Mouse (Mus musculus) limb, embryonic 14.5 days (tissue): ENCODE data around the gene Epn2. TPM values are rescaled to one million over a fixed set of nuclear protein-coding genes. Genes with fewer than 3 reads are reported as not detected.

Source experiments
- ATAC-seq: fragments of 200-750 bp; cut with Nextera tagmentation; 2 replicates; pipeline ENCODE4 v1.8.0; 2017; ENCODE audit warnings: low read depth, moderate number of reproducible peaks, moderate TSS enrichment; ENCODE audit not compliant: low FRiP score
- DNase-seq: peaks from one replicate; pipeline ENCODE4 v3.0.0-alpha.2; 2015; ENCODE audit warnings: low spot score
- H3K27ac ChIP-seq: fragments of 300-500 bp; sonication (generic); replicated peaks from 2 replicates; pipeline ENCODE4 v1.5.1; 2014; ENCODE audit warnings: low read depth, mild to moderate bottlenecking, low read length, moderate library complexity, mixed read lengths
- H3K27me3 ChIP-seq: fragments of 300-500 bp; sonication (generic); 2 replicates; pipeline ENCODE4 v1.6.1; 2014; ENCODE audit warnings: low read length, mixed read lengths; ENCODE audit not compliant: control insufficient read depth, insufficient read depth
- H3K36me3 ChIP-seq: fragments of 300-500 bp; sonication (generic); 2 replicates; pipeline ENCODE4 v1.6.1; 2014; ENCODE audit warnings: mild to moderate bottlenecking, low read length, moderate library complexity, mixed read lengths; ENCODE audit not compliant: control insufficient read depth, insufficient read depth
- H3K4me1 ChIP-seq: fragments of 300-500 bp; sonication (generic); 2 replicates; pipeline ENCODE4 v1.6.1; 2014; ENCODE audit warnings: antibody characterized with exemption, low read length, mixed read lengths; ENCODE audit not compliant: control insufficient read depth, insufficient read depth
- H3K4me2 ChIP-seq: fragments of 300-500 bp; sonication (generic); replicated peaks from 2 replicates; pipeline ENCODE4 v1.6.1; 2014; ENCODE audit warnings: low read depth, mild to moderate bottlenecking, low read length, moderate library complexity; ENCODE audit not compliant: severe bottlenecking
- H3K4me3 ChIP-seq: fragments of 300-500 bp; sonication (generic); replicated peaks from 2 replicates; pipeline ENCODE4 v1.5.1; 2014; ENCODE audit warnings: low read length
- H3K9ac ChIP-seq: fragments of 300-500 bp; sonication (generic); 2 replicates; pipeline ENCODE4 v1.6.1; 2014; ENCODE audit warnings: mild to moderate bottlenecking, low read depth, low read length, moderate library complexity; ENCODE audit not compliant: severe bottlenecking
- H3K9me3 ChIP-seq: fragments of 300-500 bp; sonication (generic); 2 replicates; pipeline ENCODE4 v1.6.1; 2016; ENCODE audit warnings: low read length; ENCODE audit not compliant: control insufficient read depth
- POLR2A ChIP-seq: fragments of 200-500 bp; IDR thresholded peaks from 2 replicates; pipeline ENCODE4 v1.8.0; 2012; ENCODE audit warnings: inconsistent platforms, mild to moderate bottlenecking, moderate library complexity, borderline replicate concordance; ENCODE audit not compliant: insufficient read depth, insufficient read length; ENCODE audit errors: extremely low read depth
- whole genome bisulfite sequencing: fragments of 180-500 bp; shearing (Covaris S2); extraction: QIAGEN DNeasy Blood & Tissue Kit; methylation state at CpG from one replicate; pipeline ENCODE4 v1.1.7; 2014; 5-methylcytosine and 5-hydroxymethylcytosine counted together
- polyA plus RNA-seq, 2 experiments: library from polyadenylated mRNA; depleted of rRNA in 1 of 2; stranded (reverse) in 1 of 2; unstranded in 1 of 2; fragments of >200 nt; fragmentation: Nextera tagmentation in 1 of 2; extraction: Ambion mirVana in 1 of 2; gene quantifications; 2 replicates each; pipeline versions ENCODE4 v1.2.1 to v1.2.3; 2012 to 2014

The Epn2 gene
- polyA plus RNA-seq, 2 experiments = 31.1 to 35.1 TPM

DNA sequence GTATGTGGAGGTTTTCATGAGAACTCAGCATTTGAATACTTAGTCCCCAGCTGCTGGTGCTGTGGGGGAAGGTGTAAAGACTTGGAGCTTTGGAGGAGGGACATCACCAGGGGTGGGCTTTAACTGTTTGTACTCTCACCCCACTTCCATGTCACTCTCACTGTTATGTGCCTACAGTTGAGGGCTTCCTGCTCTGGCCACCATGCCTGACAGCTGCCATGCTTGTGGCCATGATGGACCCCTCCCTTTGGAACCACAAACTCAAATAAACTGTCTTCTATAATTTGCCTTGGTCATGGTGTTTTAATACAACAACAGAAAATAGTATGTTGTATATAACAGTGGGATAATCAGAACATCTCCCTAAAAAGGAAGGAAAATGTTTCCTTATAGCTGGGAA is 108.6 kb downstream of the Epn2 start:
- Histone ChIP-seq H3K9ac (no peak overlapping the region), H3K9me3 (no peaks in the 10 kb centered on the region), H3K4me3 (no peak overlapping the region), H3K36me3 (no peaks in the 10 kb centered on the region), H3K4me1 (no peaks in the 10 kb centered on the region), H3K27ac (no peak overlapping the region), H3K27me3 (no peaks in the 10 kb centered on the region), H3K4me2 (no peak overlapping the region)
- ATAC-seq = no peak
- DNase-seq = no peak
- no peak for TF ChIP-seq POLR2A

DNA sequence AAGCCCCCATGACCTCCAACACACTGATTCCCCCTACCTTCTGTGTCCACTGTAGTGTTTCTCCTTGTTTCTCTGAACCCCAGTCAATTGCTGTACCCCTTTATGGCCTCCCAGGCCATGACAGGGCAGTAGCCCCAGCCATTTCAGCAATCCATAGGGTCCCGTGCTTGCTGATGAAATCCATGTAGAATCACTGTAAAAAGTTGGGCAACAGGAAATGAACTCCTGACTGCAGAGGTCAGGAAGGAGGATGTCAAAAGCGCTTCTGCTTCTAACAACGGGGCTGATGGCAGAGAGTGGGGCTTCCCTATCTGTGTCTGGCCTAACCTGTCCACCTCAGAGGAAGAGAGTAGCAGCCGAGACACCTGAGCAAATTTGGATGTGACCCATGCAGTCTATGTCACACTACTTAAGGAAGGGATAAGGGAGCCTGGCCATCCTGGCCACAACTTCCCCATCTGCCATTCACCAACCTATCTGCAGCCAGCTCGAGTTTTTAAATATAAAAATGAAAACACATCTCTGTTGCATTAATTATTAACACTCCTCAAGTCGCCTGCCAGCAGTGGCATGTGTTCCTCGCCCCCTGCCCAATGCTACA is 110.1 kb downstream of the Epn2 start:
- Histone ChIP-seq H3K36me3 (no peaks in the 10 kb centered on the region), H3K27me3 (no peaks in the 10 kb centered on the region), H3K4me1 (peaks cover under 1% of the 10 kb centered on the region; the same call in 1 of the 2 replicates), H3K4me2 (no peak overlapping the region), H3K9ac (no peak overlapping the region), H3K4me3 (no peak overlapping the region), H3K9me3 (no peaks in the 10 kb centered on the region), H3K27ac (no peak overlapping the region)
- no peak for TF ChIP-seq POLR2A
- DNase-seq = no peak
- no peak for ATAC-seq
- 65% methylated on average over 7 of the region's 7 CpGs for WGBS

GRCm38 (mm10) chr11:61468534-61468933 is 111.0 kb downstream of the Epn2 start:
- Histone ChIP-seq H3K9me3 (no peaks in the 10 kb centered on the region), H3K27ac (no peak overlapping the region), H3K4me3 (no peak overlapping the region), H3K36me3 (no peaks in the 10 kb centered on the region), H3K9ac (no peak overlapping the region), H3K4me1 (peaks cover 5% of the 10 kb centered on the region; the same call in 1 of the 2 replicates), H3K27me3 (no peaks in the 10 kb centered on the region), H3K4me2 (no peak overlapping the region)
- 80% methylated on average over 4 of the region's 4 CpGs for WGBS
- TF ChIP-seq POLR2A = no peak
- no peak for DNase-seq
- ATAC-seq = no peak

Other genes starting within 250 kb of the Epn2 start
- 0.17 and 0.19 TPM in 2 replicates for gene Slc47a2, start 236.8 kb downstream of the Epn2 start, polyA plus RNA-seq (2012; rRNA removed)
- 0.10 TPM in 1 of 2 replicates, not detected in the other for gene Slc47a2, start 236.8 kb downstream of the Epn2 start, polyA plus RNA-seq (2014; fragmentation: Nextera tagmentation; extraction: Ambion mirVana)
- 0.82 and 0.91 TPM in 2 replicates for gene Slc47a1, start 201.3 kb downstream of the Epn2 start, polyA plus RNA-seq (2012; rRNA removed)
- gene Slc47a1, start 201.3 kb downstream of the Epn2 start, polyA plus RNA-seq (2014; fragmentation: Nextera tagmentation; extraction: Ambion mirVana) = 0.65 and 0.86 TPM in 2 replicates
- 2.4 and 2.8 TPM in 2 replicates for gene Rnf112, start 125.6 kb downstream of the Epn2 start, polyA plus RNA-seq (2012; rRNA removed)
- gene Rnf112, start 125.6 kb downstream of the Epn2 start, polyA plus RNA-seq (2014; fragmentation: Nextera tagmentation; extraction: Ambion mirVana) = 0.21 and 0.26 TPM in 2 replicates
- gene Mfap4, start 94.3 kb downstream of the Epn2 start, polyA plus RNA-seq (2012; rRNA removed) = 749 and 913 TPM in 2 replicates
- 474 and 516 TPM in 2 replicates for gene Mfap4, start 94.3 kb downstream of the Epn2 start, polyA plus RNA-seq (2014; fragmentation: Nextera tagmentation; extraction: Ambion mirVana)
- gene Mapk7, start 85.3 kb downstream of the Epn2 start, polyA plus RNA-seq (2012; rRNA removed) = 98.7 and 133 TPM in 2 replicates
- 55.9 and 68.9 TPM in 2 replicates for gene Mapk7, start 85.3 kb downstream of the Epn2 start, polyA plus RNA-seq (2014; fragmentation: Nextera tagmentation; extraction: Ambion mirVana)
- 37.2 and 41.7 TPM in 2 replicates for gene B9d1, start 74.5 kb downstream of the Epn2 start, polyA plus RNA-seq (2012; rRNA removed)
- gene B9d1, start 74.5 kb downstream of the Epn2 start, polyA plus RNA-seq (2014; fragmentation: Nextera tagmentation; extraction: Ambion mirVana) = 28.2 and 35.5 TPM in 2 replicates
- gene Grap, start 73.6 kb upstream of the Epn2 start, polyA plus RNA-seq (2012; rRNA removed) = 4.7 and 5.1 TPM in 2 replicates
- gene Grap, start 73.6 kb upstream of the Epn2 start, polyA plus RNA-seq (2014; fragmentation: Nextera tagmentation; extraction: Ambion mirVana) = 4.9 and 5.6 TPM in 2 replicates
- 2.1 and 2.4 TPM in 2 replicates for gene Fam83g, start 104.4 kb upstream of the Epn2 start, polyA plus RNA-seq (2012; rRNA removed)
- gene Fam83g, start 104.4 kb upstream of the Epn2 start, polyA plus RNA-seq (2014; fragmentation: Nextera tagmentation; extraction: Ambion mirVana) = 2.8 TPM in 2 replicates
- gene Slc5a10, start 141.1 kb upstream of the Epn2 start, polyA plus RNA-seq (2012; rRNA removed) = 0.04 and 0.09 TPM in 2 replicates
- not detected in 2 replicates for gene Slc5a10, start 141.1 kb upstream of the Epn2 start, polyA plus RNA-seq (2014; fragmentation: Nextera tagmentation; extraction: Ambion mirVana)
- gene Prpsap2, start 182.4 kb upstream of the Epn2 start, polyA plus RNA-seq (2012; rRNA removed) = 31.4 and 33.2 TPM in 2 replicates
- gene Prpsap2, start 182.4 kb upstream of the Epn2 start, polyA plus RNA-seq (2014; fragmentation: Nextera tagmentation; extraction: Ambion mirVana) = 20.6 and 23.7 TPM in 2 replicates